Mouse (Mus musculus) neutrophil, adult 59 days (primary cell): Measurements from ENCODE around the gene Lig1. TPM values are rescaled to one million over a fixed set of nuclear protein-coding genes. Genes with fewer than 3 reads are reported as not detected.

Experiments used
- total RNA-seq, 2 experiments: library from RNA; stranded (reverse); gene quantifications; 1 replicate in 1 of 2; 2 replicates in 1 of 2; pipeline ENCODE4 v1.2.4; 2023

Gene Lig1
- 10 to 100 TPM; 61.7 to 73.5 TPM for total RNA-seq

DNA sequence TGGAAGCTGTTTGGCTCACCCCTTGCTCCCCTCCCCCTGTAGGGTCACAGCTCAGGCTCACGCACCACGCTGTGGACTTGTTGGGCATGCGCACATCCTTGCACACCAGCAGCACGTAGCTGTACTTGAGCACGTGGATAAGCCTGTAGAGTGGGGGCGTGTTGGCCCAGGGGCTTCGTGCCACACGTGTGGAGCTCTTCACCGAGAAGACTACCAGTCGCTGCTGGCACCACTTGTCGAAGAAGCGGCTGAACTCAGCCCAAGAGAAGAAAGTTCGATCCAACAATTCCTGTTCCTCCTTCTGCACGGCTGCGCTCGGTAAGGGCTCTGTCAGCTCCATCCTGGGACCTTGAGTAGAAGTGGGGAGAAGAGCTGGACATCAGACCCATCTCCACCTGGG lies at the start of gene Lig1:
Gene Lig1, plus strand, starts transcription at position 203 of the 400 bp plus-strand sequence.

DNA sequence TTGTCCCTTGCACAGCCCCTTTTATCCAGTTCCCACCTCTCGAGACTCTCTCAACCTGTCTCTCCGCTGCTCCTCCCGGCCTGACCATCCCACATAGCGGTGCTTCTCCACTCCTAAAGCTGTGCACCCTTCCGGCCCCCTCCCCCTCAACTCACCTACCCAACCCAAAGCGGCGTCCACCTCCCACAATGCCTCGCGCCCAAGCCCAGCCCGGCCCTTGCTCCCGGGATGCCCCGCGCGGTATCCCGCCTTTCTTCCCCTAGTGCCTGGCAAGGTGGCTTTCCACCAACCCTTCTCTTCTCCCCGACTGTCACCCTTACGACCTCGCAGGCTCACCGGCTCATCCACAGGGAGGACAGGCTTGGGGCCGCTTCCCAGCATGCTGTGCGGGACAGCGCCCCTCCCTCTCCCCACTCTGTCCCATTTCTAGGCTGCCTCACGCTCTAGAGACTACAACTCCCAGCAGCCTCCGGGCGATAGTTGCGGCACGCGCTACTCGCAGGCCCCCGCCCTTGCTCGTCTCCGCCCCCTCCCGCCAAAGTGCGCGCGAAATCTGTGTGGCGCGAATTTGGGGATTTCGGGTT lies 1.3 kb downstream of the Lig1 start, which contains the start of gene Zswim9:
Gene Zswim9, minus strand, starts transcription at position 414 of the 584 bp plus-strand sequence.

DNA sequence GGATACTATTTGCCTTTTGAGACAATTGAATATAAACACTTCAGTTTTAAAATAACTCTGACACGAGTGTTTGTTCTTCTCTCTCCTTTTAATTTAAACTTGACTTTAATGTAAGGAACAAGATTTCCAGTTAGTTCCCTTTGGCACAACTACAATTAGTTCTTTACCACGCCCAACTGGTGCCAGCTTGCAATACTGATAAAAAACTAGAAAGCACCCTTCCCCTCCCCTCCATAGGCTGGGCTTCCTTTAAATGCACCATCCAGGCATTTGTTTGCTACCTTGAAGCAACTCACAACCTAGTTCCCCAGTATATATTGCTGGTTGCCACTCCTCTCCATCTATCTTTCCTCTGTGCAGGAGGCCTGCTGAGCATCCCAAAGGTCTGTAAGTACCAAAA lies 47.2 kb downstream of the Lig1 start, which contains the start of gene Pla2g4c:
Gene Pla2g4c, plus strand, starts transcription at position 340 of the 400 bp plus-strand sequence.

Other genes with a start within 250 kb of the Lig1 start
- 100 to 1,000 TPM; 160 to 170 TPM for gene Chmp2a, start 242.5 kb upstream of the Lig1 start, total RNA-seq
- 10 to 100 TPM; 90.7 to 95.5 TPM for gene Ube2m, start 239.0 kb upstream of the Lig1 start, total RNA-seq
- 1 to 10 TPM in 1 of 2 experiments, under 1 TPM in 1; 0.64 to 1.4 TPM for gene Mzf1, start 222.5 kb upstream of the Lig1 start, total RNA-seq
- not detected for gene Vmn1r85, start 182.1 kb upstream of the Lig1 start, total RNA-seq
- not detected for gene Vmn1r86, start 157.4 kb upstream of the Lig1 start, total RNA-seq
- gene Vmn1r87, start 137.1 kb upstream of the Lig1 start, total RNA-seq = not detected
- gene Vmn1r88, start 117.7 kb upstream of the Lig1 start, total RNA-seq = under 1 TPM in 1 of 2 experiments, not detected in 1; 0.07 TPM
- not detected for gene Vmn1r89, start 64.3 kb upstream of the Lig1 start, total RNA-seq
- 1 to 10 TPM; 1.5 to 5.8 TPM for gene Zswim9, start 1.4 kb downstream of the Lig1 start, total RNA-seq
- gene Pla2g4c, start 47.4 kb downstream of the Lig1 start, total RNA-seq = 1 to 10 TPM; 1.4 to 2.5 TPM
- gene Cabp5, start 120.8 kb downstream of the Lig1 start, total RNA-seq = not detected
- gene Bsph1, start 173.6 kb downstream of the Lig1 start, total RNA-seq = not detected